Mouse (Mus musculus) naive thymus-derived CD4-positive, alpha-beta T cell, adult 2 months (primary cell): Measurements from ENCODE around the gene Nsa2.

Experiments
- DNase-seq: peaks from one replicate; pipeline ENCODE4 v3.0.0-alpha.2; 2011; ENCODE audit warnings: low read depth

The Nsa2 gene

GRCm38 (mm10) chr13:97087421-97087820, 50.3 kb downstream of the Nsa2 start:
- DNase-seq: no peak

- DNase-seq: no peak
Observed at GRCm38 (mm10) chr13:97086316-97086715, 51.4 kb downstream of the Nsa2 start.

GRCm38 (mm10) chr13:97082432-97082831, 55.3 kb downstream of the Nsa2 start:
- no peak for DNase-seq

- no peak for DNase-seq
Observed at GRCm38 (mm10) chr13:97080615-97081014, 57.1 kb downstream of the Nsa2 start.

GRCm38 (mm10) chr13:97080201-97080600, 57.5 kb downstream of the Nsa2 start:
- DNase-seq: no peak
